Mouse (Mus musculus) liver, embryonic 14.5 days (tissue): ENCODE results near the gene Ccdc106. TPM values are rescaled to one million over a fixed set of nuclear protein-coding genes. Genes with fewer than 3 reads are reported as not detected.
"Not testable (repeated sequence)": the region's sequence is repeated elsewhere in the genome, so short reads cannot be mapped to it uniquely, and the experiment has no call there.

Experiments used
- ATAC-seq: fragments of 200-750 bp; cut with Nextera tagmentation; 2 replicates; pipeline ENCODE4 v1.8.0; 2017; ENCODE audit warnings: moderate number of reproducible peaks, mild to moderate bottlenecking, moderate library complexity; ENCODE audit not compliant: insufficient read depth
- DNase-seq, 3 experiments: peaks; one replicate each; pipeline ENCODE4 v3.0.0-alpha.2; 2012 to 2013; ENCODE audit warnings: low read depth in 3 of 3, low spot score in 3 of 3
- H3K27ac ChIP-seq: fragments of 300-500 bp; sonication (generic); 2 replicates; pipeline ENCODE4 v1.5.1; 2014; ENCODE audit warnings: moderate library complexity, mild to moderate bottlenecking, control low read depth, inconsistent platforms
- H3K27me3 ChIP-seq: fragments of 300-500 bp; sonication (generic); 2 replicates; pipeline ENCODE4 v1.6.1; 2014; ENCODE audit warnings: mild to moderate bottlenecking, low read length, moderate library complexity; ENCODE audit not compliant: control insufficient read depth, insufficient read depth
- H3K36me3 ChIP-seq: fragments of 300-500 bp; sonication (generic); replicated peaks from 2 replicates; pipeline ENCODE4 v1.6.1; 2014; ENCODE audit warnings: low read depth; ENCODE audit not compliant: control insufficient read depth, insufficient read depth
- H3K4me1 ChIP-seq, 2 experiments: fragments of 200-500 bp in 1 of 2; fragments of 300-500 bp in 1 of 2; sonication (generic) in 1 of 2; replicated peaks; 2 replicates each; pipeline ENCODE4 v1.6.1; 2012 to 2014; ENCODE audit warnings: antibody characterized with exemption in 1 of 2, inconsistent platforms in 1 of 2, low read length in 1 of 2; ENCODE audit not compliant: control insufficient read depth in 2 of 2, insufficient read depth in 2 of 2
- H3K4me2 ChIP-seq: fragments of 300-500 bp; sonication (generic); 2 replicates; pipeline ENCODE4 v1.6.1; 2014; ENCODE audit warnings: low read depth, mild to moderate bottlenecking, control low read depth, moderate library complexity
- H3K4me3 ChIP-seq, 2 experiments: fragments of 200-500 bp in 1 of 2; fragments of 300-500 bp in 1 of 2; sonication (generic) in 1 of 2; 2 replicates each; pipeline ENCODE4 v1.5.1; 2012 to 2014; ENCODE audit warnings: low read depth in 2 of 2, low read length in 2 of 2, mild to moderate bottlenecking in 2 of 2, control low read depth in 1 of 2, inconsistent platforms in 1 of 2, moderate library complexity in 1 of 2; ENCODE audit not compliant: insufficient read depth in 1 of 2
- H3K9ac ChIP-seq: fragments of 300-500 bp; sonication (generic); replicated peaks from 2 replicates; pipeline ENCODE4 v1.6.1; 2014; ENCODE audit warnings: mild to moderate bottlenecking, control low read depth, moderate library complexity
- H3K9me3 ChIP-seq: fragments of 300-500 bp; sonication (generic); 2 replicates; pipeline ENCODE4 v1.6.1; 2016; ENCODE audit warnings: low read length, mixed read lengths; ENCODE audit not compliant: control insufficient read depth
- CTCF ChIP-seq: IDR thresholded peaks from 2 replicates; pipeline ENCODE4 v1.5.1; 2016; ENCODE audit warnings: antibody characterized with exemption, low read depth, control low read depth
- EP300 ChIP-seq: IDR thresholded peaks from 2 replicates; pipeline ENCODE4 v1.6.1; 2016; ENCODE audit warnings: antibody characterized with exemption, low read depth
- WGBS: fragments of 180-500 bp; shearing (Covaris S2); extraction: QIAGEN DNeasy Blood & Tissue Kit; methylation state at CpG from one replicate; pipeline ENCODE4 v1.1.7; 2014; ENCODE audit not compliant: insufficient replicate concordance; 5-methylcytosine and 5-hydroxymethylcytosine counted together
- polyA plus RNA-seq, 2 experiments: library from polyadenylated mRNA; depleted of rRNA in 1 of 2; stranded (reverse) in 1 of 2; unstranded in 1 of 2; fragments of >200 nt; fragmentation: Nextera tagmentation in 1 of 2; extraction: Ambion mirVana in 1 of 2; gene quantifications; 2 replicates each; pipeline versions ENCODE4 v1.2.1 to v1.2.3; 2012 to 2014

Ccdc106 gene
- polyA plus RNA-seq, 2 experiments: 0.24 to 0.64 TPM

GRCm38 (mm10) chr7:5016920-5017319 lies 3.4 kb upstream of the Ccdc106 start:
- DNase-seq (no peak), ATAC-seq (no peak)
- Histone ChIP-seq H3K27ac (no peak overlapping the region), H3K4me2 (no peak overlapping the region), H3K36me3 (peaks cover 13% of the 10 kb centered on the region), H3K9ac (no peak overlapping the region), H3K4me1 (peaks cover 13 to 20% of the 10 kb centered on the region in 2 experiments), H3K27me3 (no peaks in the 10 kb centered on the region), H3K9me3 (no peaks in the 10 kb centered on the region; the same call in 1 of the 2 replicates), H3K4me3 (no peak overlapping the region)
- TF ChIP-seq EP300: no peak
- TF ChIP-seq CTCF: no peak
- 87% methylated on average over 2 of the region's 2 CpGs for WGBS

- DNase-seq (no peak), ATAC-seq (no peak)
- peak; percentile 38 for TF ChIP-seq CTCF
- no peak for TF ChIP-seq EP300
- Histone ChIP-seq H3K4me2 (no peak overlapping the region), H3K4me1 (peaks cover 13 to 20% of the 10 kb centered on the region in 2 experiments), H3K27ac (no peak overlapping the region), H3K9me3 (no peaks in the 10 kb centered on the region; the same call in 1 of the 2 replicates), H3K9ac (no peak overlapping the region), H3K27me3 (no peaks in the 10 kb centered on the region), H3K4me3 (no peak overlapping the region), H3K36me3 (peaks cover 9% of the 10 kb centered on the region)
- WGBS: 78% methylated on average over 16 of the region's 16 CpGs
Observed at GRCm38 (mm10) chr7:5017352-5017751, 3.0 kb upstream of the Ccdc106 start.

GRCm38 (mm10) chr7:5017931-5018330 lies 2.4 kb upstream of the Ccdc106 start:
- Histone ChIP-seq H3K4me1 (peaks cover 13 to 20% of the 10 kb centered on the region in 2 experiments), H3K4me3 (no peak overlapping the region), H3K9me3 (no peaks in the 10 kb centered on the region; the same call in 1 of the 2 replicates), H3K9ac (no peak overlapping the region), H3K4me2 (no peak overlapping the region), H3K27me3 (no peaks in the 10 kb centered on the region), H3K36me3 (peaks cover 4% of the 10 kb centered on the region), H3K27ac (no peak overlapping the region)
- DNase-seq (no peak), ATAC-seq (no peak)
- 88% methylated on average over 21 of the region's 21 CpGs for WGBS
- TF ChIP-seq CTCF (no peak), EP300 (no peak)

GRCm38 (mm10) chr7:5019576-5019975 lies 777 bp upstream of the Ccdc106 start:
- Histone ChIP-seq H3K27ac (peak overlapping the region; percentile 82), H3K9ac (peak overlapping the region; percentile 79)

GRCm38 (mm10) chr7:5020685-5021084 lies 332 bp downstream of the Ccdc106 start:
- H3K27me3 ChIP-seq: no peaks in the 10 kb centered on the region
- DNase-seq: no peak
- WGBS: 0% methylated on average over 14 of the region's 15 CpGs
- ATAC-seq: no peak; the same call in 1 of the 2 replicates
- TF ChIP-seq CTCF (no peak), EP300 (no peak)
- peak overlapping the region; percentile 66 for H3K4me2 ChIP-seq
- peaks cover 4% of the 10 kb centered on the region for H3K36me3 ChIP-seq
- peak overlapping the region; percentile 79 for H3K9ac ChIP-seq
- H3K4me1 ChIP-seq: peaks cover 10 to 15% of the 10 kb centered on the region in 2 experiments
- H3K27ac ChIP-seq: peak overlapping the region; percentile 82
- no peaks in the 10 kb centered on the region; the same call in 1 of the 2 replicates for H3K9me3 ChIP-seq
- peak overlapping the region; percentile 81 to 84 for H3K4me3 ChIP-seq

More at GRCm38 (mm10) chr7:5019576-5019975, 777 bp upstream of the Ccdc106 start:
- H3K36me3 ChIP-seq, H3K9me3 ChIP-seq, H3K27me3 ChIP-seq, ATAC-seq, DNase-seq: not testable (repeated sequence)
- 29% methylated on average over 8 of the region's 8 CpGs for WGBS
- Histone ChIP-seq H3K4me1 (peaks cover 10 to 16% of the 10 kb centered on the region in 2 experiments), H3K4me3 (peak overlapping the region in 1 of 2 experiments; percentile 81; a peak in 2 of 4 replicates), H3K4me2 (peak overlapping the region; percentile 66)
